Mouse (Mus musculus) heart, adult 2 months (tissue): Measurements from ENCODE around the gene Masp2.

Experiments used
- EP300 ChIP-seq: fragments of 200-500 bp; IDR thresholded peaks from 2 replicates; pipeline ENCODE4 v1.6.1; 2011; ENCODE audit warnings: low read depth, low read length, control low read depth; ENCODE audit not compliant: insufficient read depth
- POLR2A ChIP-seq: fragments of 200-500 bp; IDR thresholded peaks from 2 replicates; pipeline ENCODE4 v1.6.1; 2011; ENCODE audit warnings: mild to moderate bottlenecking, low read depth, low read length, control low read depth; ENCODE audit not compliant: insufficient read depth

DNA sequence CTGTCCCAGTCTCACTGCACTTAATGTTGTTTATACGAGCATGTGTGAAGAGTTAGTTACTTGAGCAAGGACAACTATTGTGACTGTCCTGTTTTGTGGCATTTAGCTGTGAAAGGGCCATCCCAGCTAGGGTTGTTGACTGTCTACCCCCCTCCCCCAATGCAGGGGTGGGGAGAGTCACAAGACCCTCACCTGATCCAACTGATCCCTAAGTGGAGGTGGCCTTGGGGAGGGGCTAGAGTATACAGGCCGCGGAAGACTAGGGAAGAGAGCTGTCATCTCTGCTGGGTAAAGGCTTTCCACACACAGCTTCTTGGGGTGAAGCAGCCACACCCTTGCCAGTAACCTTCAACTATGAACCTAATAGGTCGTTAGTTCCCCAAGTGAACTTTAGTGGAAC, 2.0 kb upstream of the Masp2 start:
- no peak for TF ChIP-seq POLR2A
- TF ChIP-seq EP300, result no peak
